Mouse (Mus musculus): ENCODE measurements around the gene Snap25. TPM values are rescaled to one million over a fixed set of nuclear protein-coding genes. Genes with fewer than 3 reads are reported as not detected.

Snap25 gene
- polyA plus RNA-seq, 1 experiment: not detected

- H3K27me3 ChIP-seq (ENCODE audit: control insufficient read depth, insufficient read depth, low read length): no peaks in the 10 kb centered on the region
- H3K4me1 ChIP-seq (ENCODE audit: control insufficient read depth, insufficient read depth, low read length): no peaks in the 10 kb centered on the region
- no peak overlapping the region for H3K4me3 ChIP-seq (ENCODE audit: control insufficient read depth, low read depth, low read length)
- TF ChIP-seq POLR2A (IDR thresholded peaks at IDR 0.05; ENCODE audit: control insufficient read depth, low read depth, low read length) (no peak), CTCF (IDR thresholded peaks at IDR 0.05; ENCODE audit: control insufficient read depth, insufficient read depth, insufficient replicate concordance, low read depth, low read length) (no peak)
- no peaks in the 10 kb centered on the region for H3K36me3 ChIP-seq (ENCODE audit: control insufficient read depth, insufficient read depth, low read length)
- no peak overlapping the region for H3K27ac ChIP-seq (ENCODE audit: control insufficient read depth, insufficient read depth, low read depth, low read length)
Observed at GRCm38 (mm10) chr2:136811331-136811730, 98.1 kb downstream of the Snap25 start.

- Histone ChIP-seq H3K27ac (ENCODE audit: control insufficient read depth, insufficient read depth, low read depth, low read length) (no peak overlapping the region), H3K27me3 (ENCODE audit: control insufficient read depth, insufficient read depth, low read length) (no peaks in the 10 kb centered on the region), H3K4me1 (ENCODE audit: control insufficient read depth, insufficient read depth, low read length) (no peaks in the 10 kb centered on the region), H3K4me3 (ENCODE audit: control insufficient read depth, low read depth, low read length) (no peak overlapping the region), H3K36me3 (ENCODE audit: control insufficient read depth, insufficient read depth, low read length) (no peaks in the 10 kb centered on the region)
- no peak for TF ChIP-seq CTCF (IDR thresholded peaks at IDR 0.05; ENCODE audit: control insufficient read depth, insufficient read depth, insufficient replicate concordance, low read depth, low read length)
- TF ChIP-seq POLR2A (IDR thresholded peaks at IDR 0.05; ENCODE audit: control insufficient read depth, low read depth, low read length): no peak
Observed at GRCm38 (mm10) chr2:136816717-136817400, 103.6 kb downstream of the Snap25 start.

- Histone ChIP-seq H3K27me3 (ENCODE audit: control insufficient read depth, insufficient read depth, low read length) (no peaks in the 10 kb centered on the region), H3K4me3 (ENCODE audit: control insufficient read depth, low read depth, low read length) (no peak overlapping the region), H3K36me3 (ENCODE audit: control insufficient read depth, insufficient read depth, low read length) (no peaks in the 10 kb centered on the region), H3K27ac (ENCODE audit: control insufficient read depth, insufficient read depth, low read depth, low read length) (no peak overlapping the region), H3K4me1 (ENCODE audit: control insufficient read depth, insufficient read depth, low read length) (no peaks in the 10 kb centered on the region)
- no peak for TF ChIP-seq POLR2A (IDR thresholded peaks at IDR 0.05; ENCODE audit: control insufficient read depth, low read depth, low read length)
- TF ChIP-seq CTCF (IDR thresholded peaks at IDR 0.05; ENCODE audit: control insufficient read depth, insufficient read depth, insufficient replicate concordance, low read depth, low read length): no peak
Observed at GRCm38 (mm10) chr2:136823751-136824716, 110.8 kb downstream of the Snap25 start.

GRCm38 (mm10) chr2:136827612-136828011 lies 114.4 kb downstream of the Snap25 start:
- Histone ChIP-seq H3K4me1 (ENCODE audit: control insufficient read depth, insufficient read depth, low read length) (no peaks in the 10 kb centered on the region), H3K27me3 (ENCODE audit: control insufficient read depth, insufficient read depth, low read length) (no peaks in the 10 kb centered on the region), H3K36me3 (ENCODE audit: control insufficient read depth, insufficient read depth, low read length) (no peaks in the 10 kb centered on the region), H3K27ac (ENCODE audit: control insufficient read depth, insufficient read depth, low read depth, low read length) (no peak overlapping the region), H3K4me3 (ENCODE audit: control insufficient read depth, low read depth, low read length) (no peak overlapping the region)
- no peak for TF ChIP-seq POLR2A (IDR thresholded peaks at IDR 0.05; ENCODE audit: control insufficient read depth, low read depth, low read length)
- TF ChIP-seq CTCF (IDR thresholded peaks at IDR 0.05; ENCODE audit: control insufficient read depth, insufficient read depth, insufficient replicate concordance, low read depth, low read length): no peak

Other genes starting within 250 kb of the Snap25 start
- gene Ankef1, start 211.5 kb upstream of the Snap25 start, polyA plus RNA-seq (2012; rRNA removed): 184 and 257 TPM in 2 replicates
- not detected in 2 replicates for gene AL731706.2, start 172.2 kb downstream of the Snap25 start, polyA plus RNA-seq (2012; rRNA removed)
- 1.9 and 2.1 TPM in 2 replicates for gene Slx4ip, start 177.8 kb downstream of the Snap25 start, polyA plus RNA-seq (2012; rRNA removed)
- gene AL731706.1, start 177.9 kb downstream of the Snap25 start, polyA plus RNA-seq (2012; rRNA removed): 3.1 and 4.7 TPM in 2 replicates
- gene Mkks, start 177.9 kb downstream of the Snap25 start, polyA plus RNA-seq (2012; rRNA removed): 1.7 TPM in 2 replicates

Data from testis, adult 2 months (tissue).